Mouse (Mus musculus): ENCODE measurements around the gene Meox1. TPM values are rescaled to one million over a fixed set of nuclear protein-coding genes. Genes with fewer than 3 reads are reported as not detected.

Gene Meox1
- total and polyA plus RNA-seq, 3 experiments: not detected

GRCm38 (mm10) chr11:101839426-101839825 lies 54.7 kb downstream of the Meox1 start:
- ATAC-seq (ENCODE audit: extremely low read depth, insufficient number of reproducible peaks, low FRiP score, poor library complexity, severe bottlenecking) (no peak), DNase-seq (ENCODE audit: low spot score) (no peak)
- peaks cover 9% of the 10 kb centered on the region for H3K27me3 ChIP-seq (ENCODE audit: insufficient read depth, low read length)
- H3K9me3 ChIP-seq (replicated peaks): no peaks in the 10 kb centered on the region
- H3K4me3 ChIP-seq (ENCODE audit: low read depth, low read length): no peak overlapping the region
- H3K36me3 ChIP-seq (replicated peaks): no peaks in the 10 kb centered on the region
- TF ChIP-seq POLR2AphosphoS5 (IDR thresholded peaks at IDR 0.05; ENCODE audit: insufficient replicate concordance, low read depth, low read length): no peak
- TF ChIP-seq TAL1 (conservative IDR thresholded peaks at IDR 0.05; ENCODE audit: low read depth, low read length): no peak
- no peak for TF ChIP-seq GATA1 (IDR thresholded peaks at IDR 0.05; ENCODE audit: borderline replicate concordance, low read length)
- TF ChIP-seq GATA2 (IDR thresholded peaks at IDR 0.05; ENCODE audit: borderline replicate concordance, low read depth, low read length): no peak
- TF ChIP-seq CTCF (IDR thresholded peaks at IDR 0.05; ENCODE audit: low read depth, low read length): no peak
- no peaks in the 10 kb centered on the region for H3K4me1 ChIP-seq (ENCODE audit: insufficient read depth, low read depth, low read length)

DNA sequence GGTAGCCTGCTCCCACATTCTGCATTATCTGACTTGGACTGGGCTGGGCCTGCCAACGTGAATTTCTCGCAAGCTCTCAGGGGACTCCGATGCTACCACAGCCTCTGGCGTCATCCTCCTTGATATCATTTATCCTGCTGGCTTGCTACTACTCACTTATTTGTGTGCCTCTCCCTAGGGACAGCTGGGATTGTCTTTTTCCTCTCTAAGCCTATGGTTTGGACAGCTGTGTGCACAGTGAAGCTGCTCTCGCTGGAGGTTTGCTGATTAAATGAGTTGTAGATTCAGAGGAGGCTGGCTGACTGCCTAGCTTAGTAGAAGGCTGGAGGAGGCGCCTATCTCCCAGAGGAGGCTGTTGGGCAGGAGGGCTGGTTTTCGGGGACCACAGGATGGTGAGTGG lies 62.2 kb downstream of the Meox1 start:
- no peak for DNase-seq (ENCODE audit: low spot score)
- Histone ChIP-seq H3K27me3 (ENCODE audit: insufficient read depth, low read length) (peaks cover 10% of the 10 kb centered on the region), H3K36me3 (replicated peaks) (no peaks in the 10 kb centered on the region), H3K4me1 (ENCODE audit: insufficient read depth, low read depth, low read length) (no peaks in the 10 kb centered on the region), H3K4me3 (ENCODE audit: low read depth, low read length) (no peak overlapping the region), H3K9me3 (replicated peaks) (no peaks in the 10 kb centered on the region)
- TF ChIP-seq GATA1 (IDR thresholded peaks at IDR 0.05; ENCODE audit: borderline replicate concordance, low read length) (no peak), TAL1 (conservative IDR thresholded peaks at IDR 0.05; ENCODE audit: low read depth, low read length) (no peak), POLR2AphosphoS5 (IDR thresholded peaks at IDR 0.05; ENCODE audit: insufficient replicate concordance, low read depth, low read length) (no peak), CTCF (IDR thresholded peaks at IDR 0.05; ENCODE audit: low read depth, low read length) (no peak), GATA2 (IDR thresholded peaks at IDR 0.05; ENCODE audit: borderline replicate concordance, low read depth, low read length) (no peak)
- no peak for ATAC-seq (ENCODE audit: extremely low read depth, insufficient number of reproducible peaks, low FRiP score, poor library complexity, severe bottlenecking)

GRCm38 (mm10) chr11:101830616-101831015 lies 63.6 kb downstream of the Meox1 start:
- Histone ChIP-seq H3K4me1 (ENCODE audit: insufficient read depth, low read depth, low read length) (no peaks in the 10 kb centered on the region), H3K36me3 (replicated peaks) (no peaks in the 10 kb centered on the region), H3K9me3 (replicated peaks) (no peaks in the 10 kb centered on the region), H3K27me3 (ENCODE audit: insufficient read depth, low read length) (peaks cover 8% of the 10 kb centered on the region; the same call in 1 of the 2 replicates), H3K4me3 (ENCODE audit: low read depth, low read length) (no peak overlapping the region)
- no peak for ATAC-seq (ENCODE audit: extremely low read depth, insufficient number of reproducible peaks, low FRiP score, poor library complexity, severe bottlenecking)
- no peak for DNase-seq (ENCODE audit: low spot score)
- TF ChIP-seq GATA1 (IDR thresholded peaks at IDR 0.05; ENCODE audit: borderline replicate concordance, low read length) (no peak), GATA2 (IDR thresholded peaks at IDR 0.05; ENCODE audit: borderline replicate concordance, low read depth, low read length) (no peak), CTCF (IDR thresholded peaks at IDR 0.05; ENCODE audit: low read depth, low read length) (no peak), TAL1 (conservative IDR thresholded peaks at IDR 0.05; ENCODE audit: low read depth, low read length) (no peak), POLR2AphosphoS5 (IDR thresholded peaks at IDR 0.05; ENCODE audit: insufficient replicate concordance, low read depth, low read length) (no peak)

- ATAC-seq (ENCODE audit: extremely low read depth, insufficient number of reproducible peaks, low FRiP score, poor library complexity, severe bottlenecking): no peak
These were observed 64.1 kb downstream of the Meox1 start for GRCm38 (mm10) chr11:101830112-101830511.

DNA sequence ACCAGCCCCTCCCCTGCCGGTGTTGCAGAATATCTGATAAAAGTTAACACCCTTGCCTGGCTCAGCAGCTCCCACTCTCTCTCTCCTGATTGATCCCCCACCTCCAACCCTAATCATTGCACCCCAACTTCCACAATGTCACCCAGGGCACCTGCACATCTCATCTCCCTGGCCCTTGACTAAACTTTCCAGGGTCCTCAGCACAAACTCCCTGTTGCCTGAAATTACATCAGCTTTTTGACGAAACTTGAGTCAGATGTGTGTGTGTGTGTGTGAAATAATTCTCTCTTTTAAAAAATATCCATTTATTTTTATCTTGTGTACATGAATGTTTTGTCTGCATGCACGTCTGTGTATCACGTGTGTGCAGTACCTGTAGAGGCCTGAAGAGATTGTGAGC lies 65.5 kb downstream of the Meox1 start:
- ATAC-seq (ENCODE audit: extremely low read depth, insufficient number of reproducible peaks, low FRiP score, poor library complexity, severe bottlenecking) (no peak), DNase-seq (ENCODE audit: low spot score) (no peak)
- Histone ChIP-seq H3K4me3 (ENCODE audit: low read depth, low read length) (no peak overlapping the region), H3K4me1 (ENCODE audit: insufficient read depth, low read depth, low read length) (no peaks in the 10 kb centered on the region), H3K9me3 (replicated peaks) (no peaks in the 10 kb centered on the region), H3K27me3 (ENCODE audit: insufficient read depth, low read length) (0 out of 2 replicates have a peak, but pooled peaks cover 1% of the 10 kb centered on the region), H3K36me3 (replicated peaks) (no peaks in the 10 kb centered on the region)
- TF ChIP-seq GATA1 (IDR thresholded peaks at IDR 0.05; ENCODE audit: borderline replicate concordance, low read length) (no peak), POLR2AphosphoS5 (IDR thresholded peaks at IDR 0.05; ENCODE audit: insufficient replicate concordance, low read depth, low read length) (no peak), CTCF (IDR thresholded peaks at IDR 0.05; ENCODE audit: low read depth, low read length) (no peak), GATA2 (IDR thresholded peaks at IDR 0.05; ENCODE audit: borderline replicate concordance, low read depth, low read length) (no peak), TAL1 (conservative IDR thresholded peaks at IDR 0.05; ENCODE audit: low read depth, low read length) (no peak)

More at GRCm38 (mm10) chr11:101830112-101830511, 64.1 kb downstream of the Meox1 start:
- no peaks in the 10 kb centered on the region for H3K4me1 ChIP-seq (ENCODE audit: insufficient read depth, low read depth, low read length)
- H3K36me3 ChIP-seq (replicated peaks): no peaks in the 10 kb centered on the region
- no peak overlapping the region for H3K4me3 ChIP-seq (ENCODE audit: low read depth, low read length)
- TF ChIP-seq GATA2 (IDR thresholded peaks at IDR 0.05; ENCODE audit: borderline replicate concordance, low read depth, low read length) (no peak), POLR2AphosphoS5 (IDR thresholded peaks at IDR 0.05; ENCODE audit: insufficient replicate concordance, low read depth, low read length) (no peak), GATA1 (IDR thresholded peaks at IDR 0.05; ENCODE audit: borderline replicate concordance, low read length) (no peak), TAL1 (conservative IDR thresholded peaks at IDR 0.05; ENCODE audit: low read depth, low read length) (no peak), CTCF (IDR thresholded peaks at IDR 0.05; ENCODE audit: low read depth, low read length) (no peak)
- no peak for DNase-seq (ENCODE audit: low spot score)
- H3K27me3 ChIP-seq (ENCODE audit: insufficient read depth, low read length): peaks cover 8% of the 10 kb centered on the region; the same call in 1 of the 2 replicates
- no peaks in the 10 kb centered on the region for H3K9me3 ChIP-seq (replicated peaks)

Other genes with a start within 250 kb of the Meox1 start
- 3.5 and 6.8 TPM in 2 replicates for gene Arl4d, start 228.8 kb downstream of the Meox1 start, total RNA-seq (2014; fragmentation: Nextera tagmentation)
- 2.2 TPM in 2 replicates for gene Arl4d, start 228.8 kb downstream of the Meox1 start, total RNA-seq (2017)
- gene Arl4d, start 228.8 kb downstream of the Meox1 start, polyA plus RNA-seq (2012): 5.2 TPM in 2 replicates
- 44.8 and 46.2 TPM in 2 replicates for gene Dhx8, start 161.5 kb downstream of the Meox1 start, total RNA-seq (2014; fragmentation: Nextera tagmentation)
- 30.9 and 31.1 TPM in 2 replicates for gene Dhx8, start 161.5 kb downstream of the Meox1 start, total RNA-seq (2017)
- gene Dhx8, start 161.5 kb downstream of the Meox1 start, polyA plus RNA-seq (2012): 13.0 and 14.8 TPM in 2 replicates
- gene Etv4, start 109.0 kb downstream of the Meox1 start, total RNA-seq (2014; fragmentation: Nextera tagmentation): not detected in 2 replicates
- 0.35 and 1.9 TPM in 2 replicates for gene Etv4, start 109.0 kb downstream of the Meox1 start, total RNA-seq (2017)
- gene Etv4, start 109.0 kb downstream of the Meox1 start, polyA plus RNA-seq (2012): 1.6 and 1.9 TPM in 2 replicates
- not detected in 2 replicates for gene Sost, start 72.6 kb upstream of the Meox1 start, total RNA-seq (2014; fragmentation: Nextera tagmentation)
- 0.06 TPM in 1 of 2 replicates, not detected in the other for gene Sost, start 72.6 kb upstream of the Meox1 start, total RNA-seq (2017)
- gene Sost, start 72.6 kb upstream of the Meox1 start, polyA plus RNA-seq (2012): not detected in 2 replicates
- not detected in 2 replicates for gene Cfap97d1, start 89.9 kb upstream of the Meox1 start, total RNA-seq (2014; fragmentation: Nextera tagmentation)
- not detected in 2 replicates for gene Cfap97d1, start 89.9 kb upstream of the Meox1 start, total RNA-seq (2017)
- not detected in 2 replicates for gene Cfap97d1, start 89.9 kb upstream of the Meox1 start, polyA plus RNA-seq (2012)
- 12.5 and 17.3 TPM in 2 replicates for gene Dusp3, start 92.6 kb upstream of the Meox1 start, total RNA-seq (2014; fragmentation: Nextera tagmentation)
- gene Dusp3, start 92.6 kb upstream of the Meox1 start, total RNA-seq (2017): 14.6 and 16.0 TPM in 2 replicates
- 3.4 and 4.8 TPM in 2 replicates for gene Dusp3, start 92.6 kb upstream of the Meox1 start, polyA plus RNA-seq (2012)
- not detected in 2 replicates for gene Mpp3, start 134.1 kb upstream of the Meox1 start, total RNA-seq (2014; fragmentation: Nextera tagmentation)
- 0.06 and 0.22 TPM in 2 replicates for gene Mpp3, start 134.1 kb upstream of the Meox1 start, total RNA-seq (2017)
- gene Mpp3, start 134.1 kb upstream of the Meox1 start, polyA plus RNA-seq (2012): not detected in 2 replicates
- gene Cd300lg, start 147.1 kb upstream of the Meox1 start, total RNA-seq (2014; fragmentation: Nextera tagmentation): not detected in 2 replicates
- 0.06 TPM in 1 of 2 replicates, not detected in the other for gene Cd300lg, start 147.1 kb upstream of the Meox1 start, total RNA-seq (2017)
- not detected in 2 replicates for gene Cd300lg, start 147.1 kb upstream of the Meox1 start, polyA plus RNA-seq (2012)
- 16.1 and 17.2 TPM in 2 replicates for gene Mpp2, start 194.1 kb upstream of the Meox1 start, total RNA-seq (2014; fragmentation: Nextera tagmentation)
- 3.1 and 3.4 TPM in 2 replicates for gene Mpp2, start 194.1 kb upstream of the Meox1 start, total RNA-seq (2017)
- 11.9 and 13.9 TPM in 2 replicates for gene Mpp2, start 194.1 kb upstream of the Meox1 start, polyA plus RNA-seq (2012)
- gene Ppy, start 206.9 kb upstream of the Meox1 start, total RNA-seq (2014; fragmentation: Nextera tagmentation): not detected in 2 replicates
- not detected in 2 replicates for gene Ppy, start 206.9 kb upstream of the Meox1 start, total RNA-seq (2017)
- gene Ppy, start 206.9 kb upstream of the Meox1 start, polyA plus RNA-seq (2012): 0.16 TPM in 1 of 2 replicates, not detected in the other
- not detected in 2 replicates for gene Pyy, start 213.5 kb upstream of the Meox1 start, total RNA-seq (2014; fragmentation: Nextera tagmentation)
- gene Pyy, start 213.5 kb upstream of the Meox1 start, total RNA-seq (2017): not detected in 2 replicates
- not detected in 2 replicates for gene Pyy, start 213.5 kb upstream of the Meox1 start, polyA plus RNA-seq (2012)